Mouse (Mus musculus) T-helper 17 cell (primary cell): ENCODE measurements around the gene Cyp3a11.
"Not testable (repeated sequence)": the region's sequence is repeated elsewhere in the genome, so short reads cannot be mapped to it uniquely, and the experiment has no call there.

Experiments
- in situ Hi-C, 2 experiments: fragments of 300-600 bp; cut with MboI, MseI; formaldehyde crosslinking; loops; 1 replicate in 1 of 2; 2 replicates in 1 of 2; pipeline ENCODE4 v1.15.1; 2025; ENCODE audit warnings: high pct_unique_total_duplicates in 2 of 2

The Cyp3a11 gene

GRCm38 (mm10) chr5:145879688-145880087, at the start of gene Cyp3a11:
Gene Cyp3a11, minus strand, starts transcription at chr5:145879964.
- in situ Hi-C loops = no loop called here

DNA sequence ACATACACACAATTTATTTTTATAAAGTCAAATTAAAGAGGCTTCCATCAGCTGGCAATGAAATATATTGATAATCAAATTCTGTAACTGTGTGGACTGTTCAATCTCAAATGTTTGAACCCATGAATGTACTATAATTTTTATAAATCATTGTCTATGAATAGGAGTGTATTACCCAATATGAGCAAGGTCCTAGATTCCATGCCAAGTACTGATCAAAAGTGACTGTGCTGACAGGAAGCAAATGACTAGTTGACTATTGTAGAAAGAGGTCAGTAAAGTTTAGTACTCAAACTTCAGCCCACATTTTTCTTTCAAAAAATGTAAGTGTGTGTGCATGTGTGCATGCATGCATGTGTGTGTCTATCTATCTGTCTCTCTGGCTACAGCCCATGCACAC, 33.1 kb upstream of the Cyp3a11 start:
- in situ Hi-C loops = no loop called here

DNA sequence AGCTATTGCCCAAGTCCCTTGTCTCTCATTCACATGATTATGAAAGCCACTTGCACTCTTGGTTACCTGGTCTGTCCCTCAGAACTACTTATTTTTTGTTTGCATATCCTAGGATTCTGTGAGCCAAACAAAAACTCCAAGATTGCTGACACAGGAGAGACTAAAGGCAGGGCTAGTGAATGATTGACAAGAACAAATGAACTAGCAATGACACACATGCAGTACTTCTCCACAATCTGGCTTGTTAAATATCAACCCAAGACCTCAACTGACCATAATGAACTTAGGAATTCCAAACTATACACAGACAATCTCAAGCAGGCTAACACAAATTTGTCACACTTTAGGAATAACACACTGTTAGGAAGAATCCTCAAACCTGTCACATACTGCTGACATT, 32.0 kb upstream of the Cyp3a11 start:
- in situ Hi-C loops = no loop called here

DNA sequence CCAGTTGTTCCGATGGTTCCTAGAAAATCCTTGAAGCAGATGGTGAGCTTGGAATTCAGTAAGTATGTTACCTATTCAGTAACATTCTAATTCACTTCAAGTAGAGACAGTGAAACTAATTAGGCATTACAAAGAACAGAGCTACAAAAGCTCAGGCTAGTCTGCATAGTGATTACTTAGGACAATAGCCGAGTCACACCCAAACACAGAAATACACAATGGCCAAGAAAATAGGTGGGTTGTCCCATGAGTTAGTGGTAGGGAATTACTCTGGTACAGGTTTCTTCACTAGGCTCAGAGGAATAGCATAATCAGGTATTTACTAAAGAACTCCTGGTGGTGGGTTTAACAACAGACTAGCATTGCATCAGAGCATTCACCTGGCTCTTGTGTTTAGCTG, 27.2 kb upstream of the Cyp3a11 start:
- in situ Hi-C loops = loop anchor here in 1 of 2 experiments (10.0 kb wide), 1 partner anchor 1538 kb away; no protein-coding TSS in a partner anchor

GRCm38 (mm10) chr5:145904535-145904934, 24.8 kb upstream of the Cyp3a11 start:
- in situ Hi-C loops = loop anchor here in 1 of 2 experiments (10.0 kb wide), 1 partner anchor 1540 kb away; no protein-coding TSS in a partner anchor

DNA sequence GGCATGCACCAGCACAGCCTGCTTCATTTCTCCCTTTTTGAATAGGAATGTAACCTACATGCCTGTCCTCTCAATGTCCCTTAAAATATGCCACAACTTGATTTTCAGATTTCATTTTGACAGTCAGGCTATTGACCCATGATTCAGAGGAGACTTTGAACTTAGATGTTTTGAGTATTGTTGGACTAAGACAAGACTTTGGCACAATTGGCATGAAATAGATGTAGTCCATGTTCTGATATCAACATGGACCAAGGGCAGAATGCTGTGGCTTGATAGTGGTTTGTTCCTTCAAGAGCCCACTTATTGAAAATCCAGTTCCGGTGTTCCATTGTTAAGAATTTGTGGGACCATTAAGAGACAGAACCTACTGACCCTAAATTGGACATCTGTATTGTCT, 23.6 kb upstream of the Cyp3a11 start:
- in situ Hi-C loops = loop anchor here in 1 of 2 experiments (10.0 kb wide), 1 partner anchor 1541 kb away; no protein-coding TSS in a partner anchor

DNA sequence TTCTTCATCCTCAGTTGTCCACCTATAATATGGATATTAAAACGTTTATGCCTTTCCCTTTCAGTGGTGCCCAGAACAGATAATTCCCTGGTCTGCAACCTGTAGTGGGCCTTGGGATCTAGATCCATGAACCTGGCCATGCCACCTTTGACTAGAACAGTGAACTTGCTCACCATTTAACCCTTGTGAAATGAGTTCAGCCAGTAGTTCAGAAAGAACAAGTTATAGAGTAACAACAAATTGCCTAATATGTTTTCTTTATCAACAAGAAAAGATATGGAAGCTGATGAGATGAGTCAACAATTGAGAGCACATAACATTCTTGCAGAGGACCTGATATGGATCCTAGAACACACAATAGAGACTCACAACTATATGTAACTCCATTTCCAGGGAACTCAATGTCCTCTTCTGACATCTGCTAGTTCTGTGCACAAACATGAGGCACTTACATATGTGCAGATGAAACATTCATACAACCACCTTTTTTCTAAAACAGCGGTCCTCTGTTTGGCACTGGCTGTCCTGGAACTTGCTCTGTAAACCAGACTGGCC, 20.7 kb upstream of the Cyp3a11 start:
- in situ Hi-C loops = loop anchor here in 1 of 2 experiments (10.0 kb wide), 1 partner anchor 1544 kb away; no protein-coding TSS in a partner anchor

DNA sequence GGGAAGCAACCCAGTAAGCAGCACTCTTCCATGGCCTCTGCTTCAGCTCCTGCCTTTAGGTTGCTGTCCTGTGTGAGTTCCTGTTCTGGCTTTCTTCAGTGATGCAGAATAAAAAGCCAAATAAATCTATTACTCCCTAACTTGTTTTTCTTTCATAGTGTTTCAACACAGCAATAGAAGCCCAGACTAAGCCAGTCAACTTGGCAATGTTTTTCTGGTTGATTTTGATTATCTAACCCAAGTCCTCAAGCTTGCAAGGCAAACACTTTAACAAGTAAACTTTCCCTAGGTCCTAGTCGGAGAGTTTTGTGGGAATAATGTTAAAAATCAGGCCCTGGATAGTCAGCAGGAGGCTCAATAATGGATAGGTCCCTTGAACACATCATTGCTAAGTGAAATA, 17.5 kb upstream of the Cyp3a11 start:
- in situ Hi-C loops = no loop called here

GRCm38 (mm10) chr5:145881207-145881606, 1.4 kb upstream of the Cyp3a11 start:
- in situ Hi-C loops = no loop called here

DNA sequence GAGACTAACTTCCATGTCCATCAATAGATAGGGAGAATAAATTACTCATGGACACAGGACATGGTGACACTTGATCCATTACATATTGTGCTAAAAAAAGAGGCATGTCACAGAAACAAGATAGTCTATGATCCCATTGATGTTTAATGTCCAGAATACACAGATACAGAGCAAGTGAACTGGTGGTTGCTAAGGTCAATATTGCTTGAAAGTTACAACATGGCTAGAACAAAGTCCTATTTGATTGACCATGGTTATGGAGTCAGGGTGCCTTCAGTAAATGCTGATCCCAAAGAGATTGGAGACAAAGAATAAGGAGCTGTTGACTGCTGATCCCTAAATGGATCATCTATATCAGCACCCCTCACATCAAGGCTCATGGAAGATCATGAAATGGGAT, 12.3 kb downstream of the Cyp3a11 start:
- in situ Hi-C loops = not testable (repeated sequence)

DNA sequence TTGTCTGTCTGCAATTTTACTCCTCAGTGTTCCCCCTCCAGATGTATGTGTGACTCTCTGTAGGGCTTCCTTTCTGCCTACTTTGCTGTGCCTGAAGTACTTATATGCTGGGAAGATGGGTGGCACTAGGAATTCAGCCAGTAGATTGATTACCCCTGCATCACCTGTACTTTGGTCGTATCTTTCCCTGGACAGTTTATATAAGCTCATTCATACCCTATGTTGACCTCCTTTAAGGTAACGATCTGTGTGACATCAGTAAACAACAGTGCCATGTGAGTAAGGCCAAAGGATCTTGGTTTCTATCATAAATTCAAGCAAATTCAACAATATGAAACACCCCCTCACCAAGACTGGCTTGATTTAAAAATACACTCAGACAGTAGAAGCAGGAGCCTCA, 74.0 kb downstream of the Cyp3a11 start, which contains the start of gene Cyp3a44:
Cyp3a44 (minus strand) TSS at position 79 of the 400 bp plus-strand sequence.
- in situ Hi-C loops = not testable (repeated sequence)
